Mouse (Mus musculus): ENCODE results near the gene Psen1.

- TF ChIP-seq CTCF (IDR thresholded peaks at IDR 0.05; ENCODE audit: borderline replicate concordance, extremely low read depth, insufficient read depth, insufficient read length) (no peak), POLR2A (IDR thresholded peaks at IDR 0.05; ENCODE audit: borderline replicate concordance, extremely low read depth, insufficient read depth, insufficient read length, poor library complexity, severe bottlenecking) (no peak)
Measured at GRCm38 (mm10) chr12:83743712-83744111, 55.8 kb downstream of the Psen1 start.
